Mouse (Mus musculus) kidney, adult 9 months (tissue): ENCODE results near the gene St6galnac3.

Experiments used
- DNase-seq: peaks from one replicate; pipeline ENCODE4 v3.0.0; 2022

Gene St6galnac3

DNA sequence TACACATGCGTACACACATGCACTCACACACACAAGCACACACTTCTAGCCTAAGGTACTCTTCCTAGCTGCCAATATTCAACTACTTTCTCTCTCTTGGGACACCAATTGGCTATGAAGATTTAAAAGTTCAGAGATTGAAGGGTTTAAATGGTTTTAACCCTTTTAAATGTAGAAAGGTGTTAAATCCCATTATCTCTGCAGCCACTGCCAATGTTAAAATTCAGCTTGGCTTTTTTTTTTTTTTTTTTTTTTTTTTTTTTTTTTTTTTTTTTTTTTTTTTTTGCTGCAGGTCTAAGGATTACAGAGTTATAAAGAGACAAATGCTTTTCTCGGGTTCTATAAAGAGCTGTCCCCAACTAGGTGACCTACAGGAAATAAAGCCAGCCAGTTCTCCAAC lies 216.4 kb downstream of the St6galnac3 start:
- no peak for DNase-seq

DNA sequence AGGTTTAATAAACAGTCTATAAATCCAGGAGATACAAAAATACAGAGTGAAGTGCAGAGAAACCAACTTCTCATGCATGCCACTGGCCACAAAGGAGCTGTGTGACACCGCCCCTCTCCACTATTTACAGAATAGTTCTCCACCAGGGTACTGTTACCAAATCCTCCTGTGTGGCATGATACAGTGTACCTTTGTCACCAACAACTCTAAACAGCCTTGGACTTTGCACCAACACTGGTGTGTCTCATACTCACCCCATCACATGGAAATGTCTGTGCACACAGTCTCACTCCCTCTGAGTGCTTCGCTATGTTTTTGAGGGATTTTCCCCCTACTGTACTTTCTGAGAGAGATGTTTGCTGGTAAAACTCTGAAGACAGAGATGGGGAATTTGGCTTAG lies 217.4 kb downstream of the St6galnac3 start:
- no peak for DNase-seq

DNA sequence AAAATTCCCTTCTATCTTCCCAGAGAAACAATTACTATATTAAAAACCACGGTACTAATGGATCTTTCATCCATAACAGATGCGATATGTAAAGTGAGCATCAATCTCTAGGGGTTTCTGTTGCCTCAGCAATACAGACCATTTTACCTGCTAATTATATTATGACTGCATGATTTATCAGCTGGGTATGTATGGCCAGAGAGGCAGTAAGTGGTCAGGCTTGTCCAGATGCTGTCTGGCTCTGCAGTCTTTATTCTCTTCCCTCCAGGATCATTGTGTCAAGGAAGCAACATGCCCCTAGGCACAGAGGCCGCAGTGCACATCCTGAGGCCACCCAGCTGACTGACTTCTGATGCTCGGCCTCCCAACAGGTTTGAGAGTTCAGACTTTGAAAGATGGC lies 222.5 kb downstream of the St6galnac3 start:
- no peak for DNase-seq

DNA sequence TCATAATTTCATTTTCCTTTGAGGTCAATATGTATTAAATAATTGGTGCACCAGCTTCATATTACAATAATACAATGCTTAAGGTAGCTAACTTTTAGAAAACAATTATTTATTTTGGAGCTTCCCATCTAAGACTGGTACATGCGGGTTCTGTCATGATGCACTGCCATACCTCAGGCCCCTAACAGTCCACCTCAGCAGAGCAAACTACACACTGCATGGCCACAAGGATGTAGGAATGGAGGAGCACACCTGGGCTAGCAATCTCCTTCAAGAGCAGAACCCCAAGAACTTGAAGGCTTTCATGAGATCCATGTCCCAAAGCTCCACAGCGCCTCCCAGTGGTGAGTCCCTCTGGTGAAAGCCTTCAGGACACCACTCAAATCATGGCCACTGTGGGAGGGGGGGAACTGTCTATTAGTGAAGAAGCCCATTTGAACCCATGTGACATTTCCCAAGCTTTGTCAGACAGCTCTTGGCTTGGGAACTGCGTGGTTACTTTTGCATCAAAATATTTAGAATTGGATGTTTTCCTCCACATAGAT lies 223.6 kb downstream of the St6galnac3 start:
- peak; percentile 56 for DNase-seq

DNA sequence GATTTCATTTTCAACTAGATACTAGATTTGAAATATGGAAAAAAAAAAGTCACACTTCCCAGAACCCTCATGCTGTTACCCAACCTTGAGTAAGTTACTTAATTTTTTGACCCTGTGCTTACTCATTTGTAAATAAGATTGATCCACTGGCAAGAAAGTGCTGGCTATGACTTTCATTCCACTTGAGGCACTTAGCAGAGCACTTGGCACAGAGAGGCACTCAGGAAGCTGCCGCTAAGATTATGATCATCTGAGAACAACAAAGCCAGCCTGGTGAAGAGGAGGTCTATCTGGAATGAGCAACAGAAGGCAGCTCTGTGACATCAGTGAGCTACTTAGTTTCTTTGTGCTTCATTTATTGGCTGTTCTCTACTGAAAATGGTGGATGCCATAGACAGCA lies 232.0 kb downstream of the St6galnac3 start:
- DNase-seq: no peak

DNA sequence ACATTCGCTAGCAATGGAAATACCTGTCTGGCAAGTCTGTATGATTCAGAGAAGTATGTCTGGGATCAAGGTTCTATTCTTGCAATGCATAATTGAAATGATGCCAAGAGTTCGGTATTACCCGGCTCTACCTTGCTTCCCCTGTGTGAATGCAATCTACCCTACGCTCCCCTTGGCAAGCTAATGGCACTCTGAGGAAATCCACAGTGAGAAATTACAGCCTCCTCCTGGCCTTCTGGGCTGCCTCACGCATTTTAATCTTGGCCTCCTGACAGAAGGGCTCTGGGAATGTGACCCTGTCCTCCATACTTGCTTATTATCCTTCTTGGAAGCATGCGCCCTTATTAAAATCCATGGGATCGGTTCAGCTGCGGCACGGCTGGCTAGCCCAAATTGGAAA lies 235.3 kb downstream of the St6galnac3 start:
- DNase-seq: peak; percentile 4

DNA sequence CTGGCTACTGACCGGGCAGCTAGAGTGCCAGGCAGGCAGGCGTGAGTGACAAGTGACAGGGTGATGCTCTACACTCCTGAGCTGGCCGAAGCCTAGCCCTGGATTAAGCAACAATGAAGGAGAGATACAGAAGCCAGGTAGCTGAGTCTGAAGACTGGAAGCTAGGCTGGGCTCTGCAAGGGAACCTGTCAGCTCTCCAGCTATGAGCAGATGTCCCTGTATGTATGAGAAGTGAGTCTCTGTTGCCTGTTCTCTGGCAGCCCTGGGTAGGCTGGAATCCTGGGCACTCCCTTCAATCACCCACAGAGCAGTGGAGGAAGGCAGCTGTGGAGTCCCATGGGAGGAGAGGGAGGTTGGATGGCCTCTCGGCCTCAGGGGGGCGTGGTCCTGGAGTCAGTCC lies 236.0 kb downstream of the St6galnac3 start:
- DNase-seq: no peak

DNA sequence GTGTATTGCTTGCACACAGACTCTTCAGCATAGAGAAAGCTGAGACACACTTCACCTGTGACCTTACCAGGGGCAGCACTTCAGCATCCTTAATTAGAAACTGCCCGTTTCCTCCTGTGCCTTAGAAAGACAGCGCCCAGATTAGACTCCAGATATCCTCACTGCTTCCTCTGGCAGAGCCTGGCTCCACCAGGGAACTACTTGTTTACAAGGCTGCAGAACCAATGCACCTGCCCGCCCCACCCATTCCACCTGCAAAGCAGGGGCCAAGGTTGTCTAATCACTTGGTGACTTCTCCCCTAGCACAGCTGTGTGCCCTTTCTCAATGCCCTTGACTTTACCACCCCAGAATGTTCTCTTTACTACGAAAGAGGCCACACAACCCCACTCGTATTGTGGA lies 239.8 kb downstream of the St6galnac3 start:
- DNase-seq: no peak

DNA sequence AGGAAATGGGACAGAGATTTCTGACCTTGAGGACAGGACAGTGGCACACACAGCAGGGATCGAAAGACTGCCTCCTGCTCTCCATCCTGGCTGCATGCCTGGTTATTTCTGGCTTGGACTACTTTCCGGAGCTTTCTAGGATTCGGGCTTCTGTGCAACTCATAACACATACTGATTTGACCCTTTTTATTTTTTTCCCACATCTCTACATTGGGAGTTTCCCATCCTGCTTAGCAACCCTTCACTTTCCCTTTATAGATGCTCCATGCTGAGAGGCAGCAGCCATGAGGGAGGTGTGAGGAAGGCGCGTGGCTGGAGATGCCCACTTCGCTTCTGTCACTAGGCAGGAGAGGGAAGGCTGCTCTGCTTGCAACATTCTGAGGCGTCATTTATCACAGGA lies 240.3 kb downstream of the St6galnac3 start:
- peak; percentile 17 for DNase-seq

DNA sequence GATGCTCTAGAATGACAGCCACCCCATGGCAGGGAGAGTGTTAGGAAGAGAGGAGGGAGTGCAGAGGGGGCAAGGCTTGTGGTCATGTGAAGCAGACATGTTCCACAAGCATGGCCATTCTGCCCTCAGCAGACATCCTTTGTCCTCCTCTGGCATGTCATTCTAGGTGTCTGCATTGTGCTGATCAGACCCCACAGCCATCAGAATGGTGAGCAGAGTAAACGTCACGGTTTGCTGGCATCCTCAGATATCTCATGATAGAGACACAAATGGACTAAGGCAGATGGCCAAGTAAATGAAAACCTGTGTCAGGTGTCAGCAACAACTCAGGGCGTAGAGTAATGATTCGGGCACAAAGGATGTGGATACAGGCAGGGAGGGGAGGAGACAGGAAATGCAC lies 241.3 kb downstream of the St6galnac3 start:
- DNase-seq: no peak

DNA sequence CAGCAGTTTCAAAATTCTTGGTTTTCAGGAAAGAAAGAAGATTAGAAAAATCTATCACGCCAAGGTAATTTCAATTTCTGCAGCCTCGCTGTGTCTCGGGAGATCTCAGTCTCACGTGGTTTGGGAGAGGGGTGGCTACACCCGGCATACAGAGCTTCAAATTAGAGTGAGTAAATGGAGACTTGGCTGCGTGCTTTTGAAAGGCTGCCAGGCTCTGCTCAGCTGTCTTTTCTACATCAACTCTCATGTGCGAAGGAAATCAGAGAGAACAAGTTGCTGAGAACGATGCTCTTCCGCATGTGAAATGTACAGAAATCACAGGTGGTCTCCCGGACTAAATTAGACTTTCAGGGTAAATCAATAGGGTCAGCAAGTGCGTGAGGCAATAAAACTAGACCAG lies 242.9 kb downstream of the St6galnac3 start:
- no peak for DNase-seq

DNA sequence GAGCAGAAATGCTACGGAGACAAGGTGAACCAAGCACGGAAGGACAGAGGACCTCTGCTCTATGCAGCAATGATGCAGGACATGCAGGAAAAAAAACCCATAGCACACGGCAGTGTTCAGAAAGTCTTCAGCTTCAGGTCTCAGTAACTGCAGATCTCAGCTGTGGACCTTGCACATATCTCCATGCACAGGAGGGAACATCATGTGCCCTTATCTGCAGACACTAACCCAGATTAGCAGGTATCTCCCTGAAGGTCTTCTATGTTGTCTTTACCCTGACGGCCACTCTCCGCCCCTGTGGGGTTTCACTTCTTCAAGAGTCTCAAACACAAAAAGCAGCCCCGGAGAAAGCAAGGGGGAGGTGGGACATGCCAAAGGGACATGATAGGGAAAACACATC lies 244.0 kb downstream of the St6galnac3 start:
- no peak for DNase-seq

DNA sequence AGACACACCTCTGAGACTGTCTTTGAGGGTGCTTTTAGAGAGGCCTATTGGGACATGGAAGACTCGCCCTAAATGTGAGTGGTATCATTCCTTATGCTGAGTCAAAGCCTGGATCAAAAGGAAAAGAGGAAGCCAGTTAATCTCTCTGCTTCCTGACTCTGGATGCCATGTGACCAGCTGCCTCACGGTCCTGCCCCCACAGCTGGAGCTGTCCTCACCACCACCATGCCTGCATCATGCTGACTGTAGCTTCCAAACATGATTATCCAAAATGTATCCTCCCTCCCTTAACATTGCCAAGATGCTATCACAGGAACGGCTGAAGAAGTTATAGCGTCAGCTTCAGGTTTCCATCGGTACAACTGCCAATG lies 244.4 kb downstream of the St6galnac3 start:
- no peak for DNase-seq

DNA sequence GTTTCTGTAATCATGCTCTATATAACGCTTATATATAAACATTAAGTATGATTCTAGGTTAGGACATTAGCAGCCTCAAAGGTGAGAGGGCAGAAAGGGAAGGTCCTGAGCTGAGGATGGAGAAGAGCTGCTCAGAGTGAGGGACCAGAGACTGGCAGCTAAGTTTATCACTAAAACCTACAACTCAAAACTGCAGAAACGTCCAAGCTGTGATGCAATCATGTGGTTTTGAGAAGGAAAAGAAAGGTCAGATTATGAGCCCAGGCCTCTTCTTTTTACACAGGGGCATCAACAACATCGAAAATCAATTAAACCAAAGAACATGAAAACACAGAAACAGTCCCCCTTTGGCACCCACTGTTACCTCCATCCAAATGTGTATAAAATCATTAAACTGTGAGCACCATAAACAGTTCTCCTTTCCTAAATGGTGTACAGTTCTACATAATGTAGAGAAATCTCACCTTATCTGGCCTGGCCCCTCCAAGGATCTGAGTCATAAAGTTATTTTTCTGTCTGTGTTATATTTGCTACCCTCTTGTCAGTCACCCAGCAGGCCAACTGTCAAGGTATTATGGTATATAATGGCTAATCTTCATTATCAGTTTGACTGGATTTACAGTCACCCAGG lies 244.9 kb downstream of the St6galnac3 start:
- no peak for DNase-seq

DNA sequence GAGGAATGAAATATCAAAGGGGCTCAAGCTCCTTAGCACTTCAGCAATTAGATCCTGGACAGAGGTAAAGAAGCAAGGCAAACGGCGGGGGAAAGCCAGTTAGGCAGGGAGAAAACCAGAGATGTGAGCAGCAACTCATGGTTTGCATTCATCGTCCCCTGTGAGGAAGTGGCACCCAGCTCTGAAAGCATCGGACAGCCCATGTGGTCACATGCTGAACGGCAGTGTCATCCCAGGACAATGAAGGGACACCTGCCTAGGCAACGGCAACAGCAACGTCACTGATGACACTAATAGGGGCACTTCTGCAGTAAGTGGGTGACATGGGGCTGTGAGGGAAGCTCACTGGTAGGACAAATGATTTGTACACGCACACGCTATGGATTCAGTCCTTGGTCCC lies 249.1 kb downstream of the St6galnac3 start:
- no peak for DNase-seq

DNA sequence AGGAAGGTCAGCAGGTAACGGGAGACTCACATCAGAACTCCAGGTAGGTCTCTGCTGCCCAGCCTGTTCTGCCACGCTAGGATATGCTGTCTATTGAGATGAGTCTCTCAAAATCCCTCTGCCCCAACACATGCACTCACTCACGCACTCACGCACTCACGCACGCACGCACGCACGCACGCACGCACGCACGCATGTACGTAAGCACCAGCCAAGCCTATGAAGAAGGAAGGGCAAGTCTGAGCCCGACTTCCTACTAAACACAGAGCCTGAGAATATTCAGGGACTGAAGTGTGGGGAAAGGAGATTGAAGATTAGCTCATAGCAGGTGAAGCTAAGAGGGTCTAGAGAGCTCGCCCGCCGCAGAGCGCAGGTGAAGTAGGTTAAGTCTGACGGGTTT lies 249.5 kb downstream of the St6galnac3 start:
- DNase-seq: no peak

DNA sequence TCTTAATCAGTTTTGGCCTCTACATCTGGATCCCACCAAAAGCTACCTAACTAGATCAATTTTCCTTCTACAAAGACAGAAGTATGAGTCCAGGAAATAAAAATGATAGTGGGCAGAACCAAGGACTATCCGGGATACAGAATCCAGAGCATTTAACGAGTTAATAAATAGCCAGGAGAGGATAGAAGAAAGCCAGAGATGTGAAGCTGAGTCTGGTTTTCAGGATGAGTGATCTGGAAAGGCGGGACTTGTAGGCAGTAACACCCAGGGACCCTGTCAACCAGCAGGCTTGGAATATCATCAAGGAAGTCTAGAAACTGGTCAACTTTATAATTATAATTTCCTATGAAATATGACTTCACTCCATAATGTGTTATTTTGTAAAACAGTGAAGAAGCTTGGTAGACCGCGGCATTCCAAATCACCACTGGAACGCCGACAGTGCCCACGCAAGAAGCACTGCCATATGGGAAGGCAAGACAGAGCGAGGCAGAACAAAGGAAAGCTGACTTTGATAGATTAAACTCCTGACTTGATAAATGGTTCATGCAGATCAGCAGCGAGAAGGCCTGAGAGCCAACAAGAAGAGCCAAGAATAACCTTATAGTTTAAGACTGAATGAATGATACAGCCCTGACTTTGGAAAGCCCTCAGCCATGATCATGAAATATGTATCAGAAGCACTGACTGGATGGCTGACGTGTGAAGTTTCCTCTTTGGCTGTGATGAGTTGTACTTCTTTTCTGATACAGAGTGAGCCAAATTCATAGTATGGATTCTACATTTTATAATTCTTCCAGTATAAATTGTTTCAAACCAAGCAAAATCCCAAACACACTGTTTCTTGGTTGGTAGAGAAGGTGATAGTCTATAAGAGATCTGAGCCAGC lies 252.1 kb downstream of the St6galnac3 start:
- DNase-seq: peak; percentile 42

DNA sequence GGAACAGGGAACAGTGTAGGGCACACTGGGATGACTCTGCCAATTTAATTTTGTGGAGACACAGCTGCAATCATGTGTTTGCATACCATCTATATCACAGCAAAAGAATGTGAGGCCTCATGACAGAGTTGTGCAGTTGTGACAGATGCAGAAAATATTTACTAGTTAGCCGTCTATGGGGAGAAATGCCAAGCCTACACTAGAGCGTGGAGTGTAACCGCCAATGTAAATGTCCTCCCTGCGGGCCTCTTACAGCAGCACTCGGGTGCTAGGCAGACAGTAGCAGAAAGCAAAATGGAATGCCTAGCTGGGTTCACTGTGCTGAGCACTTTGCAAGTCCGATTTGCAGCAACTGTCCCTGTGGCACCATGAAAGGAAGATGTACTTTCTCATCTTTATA lies 261.1 kb downstream of the St6galnac3 start:
- no peak for DNase-seq

DNA sequence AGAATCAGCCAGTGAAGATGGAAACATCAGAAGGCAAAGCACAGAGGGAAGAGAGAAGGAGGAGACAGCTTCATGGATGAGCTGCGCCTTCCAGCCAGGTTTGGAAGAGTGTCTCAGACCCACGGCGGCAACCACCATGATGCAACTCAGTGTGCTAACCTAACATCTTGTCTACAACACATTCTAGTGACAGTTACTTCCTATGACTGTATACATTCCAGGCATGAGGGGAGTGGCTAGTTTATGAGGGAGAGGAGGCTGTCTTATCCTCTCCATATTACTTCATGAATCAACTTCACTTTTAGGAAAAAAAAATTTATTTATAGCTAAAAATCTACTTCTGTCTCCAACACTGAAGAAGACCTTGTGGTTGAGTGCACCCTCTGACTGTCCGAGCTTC lies 264.8 kb downstream of the St6galnac3 start:
- DNase-seq: no peak

DNA sequence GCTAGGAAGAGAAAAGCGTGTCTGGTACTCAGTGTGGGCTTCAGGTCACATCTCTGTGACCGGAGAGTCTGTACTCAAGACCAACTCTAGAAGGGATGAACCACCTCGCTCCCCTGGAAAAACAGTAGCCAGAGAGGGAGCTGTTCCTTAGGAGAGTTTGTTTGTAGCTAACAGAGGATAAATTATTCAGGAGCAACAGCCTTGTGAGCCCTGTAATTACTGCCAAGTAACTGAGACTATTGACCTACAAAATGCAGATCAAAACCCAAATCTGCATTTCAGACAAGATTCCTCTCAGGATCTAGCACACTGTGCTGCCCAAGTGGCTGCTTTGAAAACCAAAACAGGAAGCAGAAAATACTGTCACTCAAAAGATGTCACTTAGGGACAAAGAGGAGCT lies 266.4 kb downstream of the St6galnac3 start:
- no peak for DNase-seq

DNA sequence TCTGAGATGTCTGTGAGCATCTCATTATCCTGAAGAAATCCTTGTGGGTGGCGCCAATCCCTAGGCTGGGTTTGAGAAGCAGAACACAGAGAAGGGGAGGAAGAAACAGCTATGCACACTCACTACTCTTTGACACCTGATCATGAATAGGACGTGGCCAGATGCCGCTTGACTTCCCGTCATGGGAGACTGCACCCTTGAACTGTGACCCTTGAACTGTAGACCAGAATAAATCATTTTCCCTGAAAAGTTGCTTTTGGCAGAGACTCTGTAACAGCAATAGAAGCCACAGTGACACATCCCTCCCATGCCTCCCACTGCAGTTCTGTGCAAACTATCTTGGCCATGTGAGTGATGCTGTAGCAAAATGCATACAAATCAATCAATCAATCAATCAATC lies 267.3 kb downstream of the St6galnac3 start:
- peak; percentile 64 for DNase-seq

DNA sequence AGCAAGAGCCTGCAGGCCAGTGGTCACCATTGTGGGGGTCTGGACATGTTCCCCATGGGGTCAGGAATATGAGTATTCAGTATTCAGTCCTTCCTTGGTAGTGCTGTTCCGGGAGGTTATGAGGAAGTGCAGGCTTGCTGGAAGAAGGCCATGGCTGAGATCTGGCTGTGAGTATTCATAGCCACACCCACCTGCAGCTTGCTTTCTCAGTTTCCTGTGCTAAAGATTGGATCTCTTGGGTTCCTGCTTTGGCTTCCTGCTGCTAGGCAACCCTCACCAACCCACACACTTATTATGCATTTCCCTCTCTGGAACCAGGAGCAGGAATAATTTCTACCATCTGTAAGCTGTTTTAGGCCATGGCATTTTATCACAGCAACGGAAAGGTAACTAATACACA lies 267.8 kb downstream of the St6galnac3 start:
- DNase-seq: no peak

DNA sequence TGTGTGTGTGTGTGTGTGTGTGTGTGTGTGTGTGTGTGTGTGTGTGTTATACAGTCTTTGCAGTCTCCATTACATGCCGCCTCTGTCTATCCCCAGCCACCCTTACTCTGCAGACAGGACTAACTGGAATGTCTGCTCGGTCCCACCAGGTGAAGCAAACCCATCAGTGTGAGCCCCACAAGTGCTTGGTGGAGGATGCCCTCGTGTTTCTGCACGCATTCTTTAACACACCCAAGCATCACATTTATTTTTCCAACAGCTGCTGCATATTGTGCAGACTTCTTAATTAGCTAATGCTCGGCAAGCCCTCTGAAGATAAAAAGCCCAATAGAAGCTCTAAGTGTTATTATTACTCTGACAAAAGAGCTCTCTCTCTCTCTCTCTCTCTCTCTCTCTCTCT lies 268.7 kb downstream of the St6galnac3 start:
- DNase-seq: no peak
